Mouse (Mus musculus): Measurements from ENCODE around the gene Gfod1. TPM values are rescaled to one million over a fixed set of nuclear protein-coding genes. Genes with fewer than 3 reads are reported as not detected.

Gfod1 gene
- polyA plus RNA-seq, 1 experiment from 2014 or later = 0.53 TPM

DNA sequence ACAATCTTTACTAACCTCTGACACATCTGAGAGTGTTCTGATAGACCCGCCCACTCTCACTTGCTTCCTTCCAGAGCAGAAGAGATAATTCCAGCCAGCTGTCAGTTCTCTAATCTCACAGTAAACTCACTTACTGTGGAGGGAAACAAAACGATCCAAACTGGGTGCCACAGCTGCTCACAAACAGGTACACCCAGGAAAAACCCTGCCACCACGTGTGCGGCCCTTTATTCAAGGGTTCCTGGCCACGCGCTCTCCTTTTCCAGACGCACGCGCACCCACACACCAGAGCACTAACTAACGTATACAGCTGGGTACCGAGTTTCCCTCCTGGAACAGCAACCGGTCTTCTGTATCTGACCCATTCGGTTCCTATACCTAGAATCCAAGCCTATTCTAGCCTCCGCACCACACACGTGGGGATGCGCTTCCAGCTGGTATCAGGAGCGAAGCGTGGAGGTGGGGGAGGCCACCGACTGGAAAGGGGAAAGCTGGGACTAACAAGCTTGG, 1.3 kb downstream of the Gfod1 start:
- peak overlapping the region; percentile 100 for H3K4me2 ChIP-seq
- ATAC-seq (ENCODE audit: low FRiP score) (no peak), DNase-seq (ENCODE audit: low spot score, missing footprints) (no peak)
- H3K4me1 ChIP-seq (ENCODE audit: control insufficient read depth, insufficient read depth, low read length) = peaks cover 15% of the 10 kb centered on the region
- H3K27me3 ChIP-seq (ENCODE audit: control insufficient read depth, insufficient read depth, low read length) = peaks cover 46% of the 10 kb centered on the region
- WGBS = 1% methylated on average over 19 of the region's 19 CpGs
- H3K4me3 ChIP-seq (ENCODE audit: low read depth, low read length) = peak overlapping the region; percentile 64
- no peaks in the 10 kb centered on the region for H3K9me3 ChIP-seq (ENCODE audit: control insufficient read depth, low read length)
- H3K27ac ChIP-seq (ENCODE audit: low read depth, low read length) = no peak overlapping the region
- H3K9ac ChIP-seq (ENCODE audit: low read length) = peak overlapping the region; percentile 72
- no peaks in the 10 kb centered on the region for H3K36me3 ChIP-seq (ENCODE audit: control insufficient read depth, insufficient read depth, low read length)

DNA sequence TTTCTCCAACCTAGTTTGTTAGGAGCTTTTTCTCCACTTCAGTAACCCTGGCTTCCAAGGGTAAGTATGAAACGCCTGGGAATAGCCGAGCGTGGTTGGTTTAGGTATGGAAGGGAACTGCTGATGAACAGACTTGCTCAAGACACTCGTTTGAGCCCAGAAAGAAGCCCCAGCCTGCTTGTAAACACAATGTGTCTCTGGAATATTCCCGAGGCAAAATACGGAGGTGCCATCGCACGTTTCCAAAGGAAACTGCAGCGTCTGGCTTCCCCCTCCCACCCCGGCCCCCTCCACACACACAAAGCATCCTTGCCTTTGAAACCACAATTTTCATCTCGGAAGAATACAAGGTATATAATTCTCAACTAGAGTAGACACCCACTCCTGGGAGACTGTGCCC, 1.7 kb downstream of the Gfod1 start:
- peak; percentile 91 for DNase-seq (ENCODE audit: low spot score, missing footprints)
- no peaks in the 10 kb centered on the region for H3K9me3 ChIP-seq (ENCODE audit: control insufficient read depth, low read length)
- H3K4me3 ChIP-seq (ENCODE audit: low read depth, low read length) = peak overlapping the region; percentile 64
- H3K27ac ChIP-seq (ENCODE audit: low read depth, low read length) = no peak overlapping the region
- H3K9ac ChIP-seq (ENCODE audit: low read length) = no peak overlapping the region
- peak overlapping the region; percentile 100 for H3K4me2 ChIP-seq
- no peak for ATAC-seq (ENCODE audit: low FRiP score)
- WGBS = 6% methylated on average over 11 of the region's 11 CpGs
- no peaks in the 10 kb centered on the region for H3K36me3 ChIP-seq (ENCODE audit: control insufficient read depth, insufficient read depth, low read length)
- H3K27me3 ChIP-seq (ENCODE audit: control insufficient read depth, insufficient read depth, low read length) = peaks cover 46% of the 10 kb centered on the region
- peaks cover 15% of the 10 kb centered on the region for H3K4me1 ChIP-seq (ENCODE audit: control insufficient read depth, insufficient read depth, low read length)

DNA sequence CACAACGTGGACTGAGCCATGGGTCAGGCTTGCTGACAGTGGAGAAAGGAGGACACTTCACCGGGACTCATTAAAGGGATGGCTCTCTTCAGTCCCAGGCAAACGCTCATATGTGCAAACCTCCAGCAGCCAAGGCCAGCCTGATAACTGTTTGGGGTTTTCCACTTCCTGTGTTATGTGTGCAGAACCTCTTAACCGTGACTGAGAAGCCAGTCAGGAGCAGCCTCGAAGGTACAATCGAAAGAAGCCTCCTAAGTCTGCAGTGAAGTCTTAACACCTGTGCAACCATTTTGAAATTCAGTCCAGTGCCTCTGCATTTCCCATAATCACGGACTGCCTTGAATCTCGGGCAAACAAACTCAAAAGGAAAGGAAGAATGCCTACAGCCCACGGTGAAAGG, 3.1 kb downstream of the Gfod1 start:
- H3K4me1 ChIP-seq (ENCODE audit: control insufficient read depth, insufficient read depth, low read length) = peaks cover 15% of the 10 kb centered on the region
- H3K9me3 ChIP-seq (ENCODE audit: control insufficient read depth, low read length) = no peaks in the 10 kb centered on the region
- ATAC-seq (ENCODE audit: low FRiP score) (no peak), DNase-seq (ENCODE audit: low spot score, missing footprints) (no peak)
- H3K9ac ChIP-seq (ENCODE audit: low read length) = no peak overlapping the region
- peaks cover 42% of the 10 kb centered on the region for H3K27me3 ChIP-seq (ENCODE audit: control insufficient read depth, insufficient read depth, low read length)
- H3K27ac ChIP-seq (ENCODE audit: low read depth, low read length) = no peak overlapping the region
- H3K4me2 ChIP-seq = no peak overlapping the region
- H3K4me3 ChIP-seq (ENCODE audit: low read depth, low read length) = no peak overlapping the region
- WGBS = 34% methylated on average over 9 of the region's 9 CpGs
- no peaks in the 10 kb centered on the region for H3K36me3 ChIP-seq (ENCODE audit: control insufficient read depth, insufficient read depth, low read length)

DNA sequence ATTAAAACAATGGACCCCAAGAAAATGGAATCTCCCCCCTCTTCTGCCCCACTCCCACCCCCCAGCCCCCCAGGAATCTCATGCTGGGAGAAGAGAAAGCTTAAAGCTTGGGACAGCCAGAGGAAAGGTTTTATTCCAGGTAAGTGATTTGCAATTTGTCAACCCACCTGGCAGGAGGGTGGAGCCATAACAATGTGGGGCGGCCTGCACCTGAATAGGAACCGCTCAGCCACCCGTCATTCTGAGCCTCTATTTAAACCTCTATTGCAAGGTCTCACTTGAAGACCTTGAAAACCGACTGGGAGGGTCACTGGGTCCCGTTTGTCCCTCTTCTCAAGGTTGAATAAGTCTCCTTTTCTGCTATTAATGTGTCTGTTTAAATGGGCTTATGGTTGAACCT, 3.6 kb downstream of the Gfod1 start:
- 12% methylated on average over 5 of the region's 5 CpGs for WGBS
- Histone ChIP-seq H3K4me1 (ENCODE audit: control insufficient read depth, insufficient read depth, low read length) (peaks cover 15% of the 10 kb centered on the region), H3K4me3 (ENCODE audit: low read depth, low read length) (no peak overlapping the region), H3K27me3 (ENCODE audit: control insufficient read depth, insufficient read depth, low read length) (peaks cover 39% of the 10 kb centered on the region), H3K9me3 (ENCODE audit: control insufficient read depth, low read length) (no peaks in the 10 kb centered on the region), H3K9ac (ENCODE audit: low read length) (no peak overlapping the region), H3K4me2 (no peak overlapping the region), H3K27ac (ENCODE audit: low read depth, low read length) (no peak overlapping the region), H3K36me3 (ENCODE audit: control insufficient read depth, insufficient read depth, low read length) (no peaks in the 10 kb centered on the region)
- ATAC-seq (ENCODE audit: low FRiP score) = no peak
- DNase-seq (ENCODE audit: low spot score, missing footprints) = peak; percentile 44

DNA sequence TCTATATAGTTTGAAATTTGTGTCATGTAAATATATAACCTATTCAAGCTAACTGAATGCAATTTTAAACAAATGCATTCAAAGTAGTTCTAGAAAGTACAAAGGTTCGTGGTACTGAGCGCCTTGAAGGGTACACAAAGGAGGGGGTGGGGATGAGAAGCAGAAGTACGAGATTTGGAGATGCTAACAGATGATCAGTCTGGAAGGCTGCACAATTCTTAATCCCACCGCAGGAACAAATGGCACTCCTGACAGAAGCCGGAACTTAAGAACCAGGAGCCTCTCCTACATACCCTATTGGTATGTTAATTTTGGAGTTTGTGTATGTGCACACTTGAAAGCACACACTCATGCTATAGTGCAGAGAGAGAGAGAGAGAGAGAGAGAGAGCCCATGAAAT, 4.8 kb downstream of the Gfod1 start:
- peaks cover 32% of the 10 kb centered on the region for H3K27me3 ChIP-seq (ENCODE audit: control insufficient read depth, insufficient read depth, low read length)
- H3K9me3 ChIP-seq (ENCODE audit: control insufficient read depth, low read length) = no peaks in the 10 kb centered on the region
- H3K4me1 ChIP-seq (ENCODE audit: control insufficient read depth, insufficient read depth, low read length) = peaks cover 12% of the 10 kb centered on the region
- DNase-seq (ENCODE audit: low spot score, missing footprints) (peak; percentile 71), ATAC-seq (ENCODE audit: low FRiP score) (no peak)
- no peak overlapping the region for H3K4me2 ChIP-seq
- no peaks in the 10 kb centered on the region for H3K36me3 ChIP-seq (ENCODE audit: control insufficient read depth, insufficient read depth, low read length)
- H3K27ac ChIP-seq (ENCODE audit: low read depth, low read length) = no peak overlapping the region
- H3K4me3 ChIP-seq (ENCODE audit: low read depth, low read length) = no peak overlapping the region
- no peak overlapping the region for H3K9ac ChIP-seq (ENCODE audit: low read length)
- WGBS = 24% methylated on average over 5 of the region's 5 CpGs

DNA sequence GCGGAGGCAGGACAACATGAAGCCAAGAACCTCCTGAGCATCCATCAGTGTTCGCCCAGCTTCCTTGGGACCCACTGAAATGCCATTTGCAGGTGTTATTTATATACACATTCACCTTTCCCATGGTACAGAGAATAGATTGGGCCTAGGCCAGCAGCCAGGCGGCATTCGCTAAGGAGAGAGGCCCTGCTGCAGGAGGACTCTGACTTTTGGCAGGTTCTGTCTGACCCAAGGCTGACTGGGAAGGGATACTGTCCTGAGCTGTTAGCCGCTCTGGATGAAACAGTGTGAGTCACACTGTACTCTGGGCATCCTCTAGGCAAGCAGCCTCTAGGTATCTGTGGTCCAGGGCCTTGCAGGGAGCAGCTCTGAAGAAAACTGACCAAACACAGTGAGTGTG, 6.4 kb downstream of the Gfod1 start:
- 90% methylated on average over 5 of the region's 5 CpGs for WGBS
- H3K36me3 ChIP-seq (ENCODE audit: control insufficient read depth, insufficient read depth, low read length) = no peaks in the 10 kb centered on the region
- H3K4me2 ChIP-seq = no peak overlapping the region
- H3K9me3 ChIP-seq (ENCODE audit: control insufficient read depth, low read length) = no peaks in the 10 kb centered on the region
- no peak overlapping the region for H3K9ac ChIP-seq (ENCODE audit: low read length)
- DNase-seq (ENCODE audit: low spot score, missing footprints) (peak; percentile 17), ATAC-seq (ENCODE audit: low FRiP score) (no peak)
- peaks cover 29% of the 10 kb centered on the region for H3K27me3 ChIP-seq (ENCODE audit: control insufficient read depth, insufficient read depth, low read length)
- H3K4me1 ChIP-seq (ENCODE audit: control insufficient read depth, insufficient read depth, low read length) = peaks cover 9% of the 10 kb centered on the region
- H3K4me3 ChIP-seq (ENCODE audit: low read depth, low read length) = no peak overlapping the region
- H3K27ac ChIP-seq (ENCODE audit: low read depth, low read length) = no peak overlapping the region

DNA sequence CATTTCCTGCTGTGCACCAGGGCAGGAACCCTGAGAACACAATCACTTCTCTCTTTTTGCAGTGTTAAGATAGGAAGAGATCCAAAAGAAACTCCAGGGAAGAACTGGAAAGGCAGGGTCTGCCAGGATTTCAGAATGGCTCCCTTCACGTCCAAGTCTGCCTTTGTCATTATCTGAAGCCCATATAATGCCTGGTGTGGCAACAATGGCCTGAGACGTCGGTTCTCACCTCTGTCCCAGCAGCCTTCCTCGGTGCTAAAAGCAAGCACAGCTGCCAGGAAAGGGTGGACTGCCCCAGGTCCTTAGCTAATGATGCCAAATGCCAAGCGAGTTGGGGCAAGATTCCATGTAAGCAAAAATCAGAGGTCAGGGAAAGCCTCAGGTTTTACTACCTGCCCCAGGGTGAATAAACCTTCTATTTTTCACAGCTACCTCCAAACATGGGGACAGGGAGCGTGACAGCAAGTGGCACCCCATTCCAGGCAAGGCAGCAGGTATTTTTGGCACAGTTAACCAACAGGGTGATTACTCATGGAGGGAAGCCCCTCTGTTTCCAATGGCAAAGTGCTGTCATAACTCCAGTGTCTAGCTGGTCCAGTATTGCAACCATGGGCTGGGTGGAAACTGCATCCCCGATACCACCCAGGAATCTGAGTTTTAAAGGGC, 7.7 kb downstream of the Gfod1 start:
- ATAC-seq (ENCODE audit: low FRiP score) (no peak), DNase-seq (ENCODE audit: low spot score, missing footprints) (peak; percentile 77)
- Histone ChIP-seq H3K27me3 (ENCODE audit: control insufficient read depth, insufficient read depth, low read length) (peaks cover 17% of the 10 kb centered on the region), H3K4me2 (no peak overlapping the region), H3K9me3 (ENCODE audit: control insufficient read depth, low read length) (no peaks in the 10 kb centered on the region), H3K36me3 (ENCODE audit: control insufficient read depth, insufficient read depth, low read length) (no peaks in the 10 kb centered on the region), H3K9ac (ENCODE audit: low read length) (no peak overlapping the region), H3K4me3 (ENCODE audit: low read depth, low read length) (no peak overlapping the region), H3K27ac (ENCODE audit: low read depth, low read length) (no peak overlapping the region), H3K4me1 (ENCODE audit: control insufficient read depth, insufficient read depth, low read length) (no peaks in the 10 kb centered on the region)
- WGBS = 68% methylated on average over 7 of the region's 7 CpGs

DNA sequence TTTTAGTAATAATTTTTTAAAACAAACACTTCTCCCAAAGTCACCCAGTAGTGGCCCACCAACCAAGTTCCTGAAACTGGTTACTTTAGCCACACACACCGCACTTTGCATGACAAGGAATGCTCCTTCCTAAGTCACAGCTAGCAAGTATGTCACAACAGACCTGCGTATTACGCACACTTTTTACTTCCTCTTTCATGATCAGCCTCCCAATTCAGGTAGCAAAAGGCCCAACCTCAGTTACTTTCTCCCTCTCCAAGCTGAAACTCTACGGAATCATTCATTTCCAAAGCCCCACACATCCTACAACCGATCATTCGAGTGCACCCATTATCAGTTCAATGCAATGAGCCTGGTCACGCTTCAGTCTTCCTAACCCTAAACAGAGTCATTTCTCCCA, 8.3 kb downstream of the Gfod1 start:
- Histone ChIP-seq H3K9me3 (ENCODE audit: control insufficient read depth, low read length) (no peaks in the 10 kb centered on the region), H3K36me3 (ENCODE audit: control insufficient read depth, insufficient read depth, low read length) (no peaks in the 10 kb centered on the region), H3K9ac (ENCODE audit: low read length) (no peak overlapping the region), H3K27ac (ENCODE audit: low read depth, low read length) (no peak overlapping the region), H3K27me3 (ENCODE audit: control insufficient read depth, insufficient read depth, low read length) (peaks cover 11% of the 10 kb centered on the region), H3K4me1 (ENCODE audit: control insufficient read depth, insufficient read depth, low read length) (no peaks in the 10 kb centered on the region), H3K4me3 (ENCODE audit: low read depth, low read length) (no peak overlapping the region), H3K4me2 (no peak overlapping the region)
- no peak for ATAC-seq (ENCODE audit: low FRiP score)
- DNase-seq (ENCODE audit: low spot score, missing footprints) = peak; percentile 8
- 87% methylated on average over 7 of the region's 7 CpGs for WGBS

DNA sequence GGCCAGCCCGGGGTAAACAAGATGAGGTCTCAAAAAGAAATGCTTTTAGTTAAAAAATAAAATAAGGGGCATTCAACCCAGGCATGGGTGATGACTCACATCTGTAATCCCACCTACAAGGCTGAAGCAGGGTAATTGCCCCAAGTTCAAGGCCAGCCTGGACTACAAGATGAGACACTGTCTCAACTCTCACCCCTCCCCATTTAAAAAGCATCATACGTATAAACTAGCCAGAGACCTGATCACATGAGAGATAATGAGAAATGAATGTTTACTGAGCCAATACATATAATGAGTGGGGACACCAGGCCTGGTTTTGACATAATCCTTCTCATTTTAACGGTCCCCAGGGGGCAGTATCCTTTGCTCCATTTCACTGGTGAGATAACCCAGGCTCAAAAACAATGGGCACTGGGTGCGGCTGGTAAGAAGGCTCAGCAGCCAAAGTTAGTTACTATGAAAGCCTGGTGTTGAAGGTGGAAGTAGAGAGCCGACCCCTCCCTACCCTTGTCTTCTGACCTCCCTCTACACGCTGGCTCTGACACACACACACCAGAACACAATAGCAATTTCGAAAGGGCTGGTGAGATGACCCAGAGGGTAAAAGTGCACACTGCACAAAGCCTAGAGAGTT, 8.9 kb downstream of the Gfod1 start:
- Histone ChIP-seq H3K36me3 (ENCODE audit: control insufficient read depth, insufficient read depth, low read length) (no peaks in the 10 kb centered on the region), H3K27ac (ENCODE audit: low read depth, low read length) (no peak overlapping the region), H3K4me1 (ENCODE audit: control insufficient read depth, insufficient read depth, low read length) (no peaks in the 10 kb centered on the region), H3K9ac (ENCODE audit: low read length) (no peak overlapping the region), H3K4me3 (ENCODE audit: low read depth, low read length) (no peak overlapping the region), H3K9me3 (ENCODE audit: control insufficient read depth, low read length) (no peaks in the 10 kb centered on the region), H3K4me2 (no peak overlapping the region), H3K27me3 (ENCODE audit: control insufficient read depth, insufficient read depth, low read length) (peaks cover 5% of the 10 kb centered on the region)
- ATAC-seq (ENCODE audit: low FRiP score) = no peak
- DNase-seq (ENCODE audit: low spot score, missing footprints) = peak; percentile 60
- WGBS = 63% methylated on average over 7 of the region's 7 CpGs
